ENCODE assay signal across 18 mouse cellular contexts in genomic region chr6:30135590-30135989, GRCm38 (mm10).
A peak's percentile ranks its signal among the peaks of the same experiment; 100 is the strongest.
DNase-seq lines count a peak whose midpoint lies in the region; ATAC-seq and TF ChIP-seq lines count a peak whose summit lies in the region.
"Had no signal": no experiment of that assay in that cellular context is flagged by ENCODE, and none has a peak within 500 bp of the region (broad histone marks: within the 10 kb centered on the region; RNA-seq: fewer than 3 reads in every experiment).

No protein-coding gene starts in this region.

- H3K4me1 ChIP-seq in G1E (ENCODE audit: insufficient read depth, low read depth, low read length): peaks cover 19% of the 10 kb centered on the region
- H3K4me1 ChIP-seq in embryonic facial prominence, embryonic 11.5 days (ENCODE audit: control insufficient read depth, insufficient read depth, low read length): no peaks in the 10 kb centered on the region
- H3K4me1 ChIP-seq in liver, embryonic 16.5 days (ENCODE audit: control insufficient read depth, low read depth, low read length): peaks cover 5% of the 10 kb centered on the region; the same call in 1 of the 2 replicates
- H3K4me1 ChIP-seq: forebrain, embryonic 12.5 days; midbrain, embryonic 13.5 days had no signal

- no peak overlapping the region for H3K27ac ChIP-seq in embryonic facial prominence, embryonic 11.5 days (replicated peaks; ENCODE audit: low read depth, low read length)
- H3K27ac ChIP-seq in liver, embryonic 16.5 days (ENCODE audit: low read length): no peak overlapping the region
- H3K27ac ChIP-seq: forebrain, embryonic 12.5 days; midbrain, embryonic 13.5 days had no signal

- DNase-seq in 416B (ENCODE audit: low read depth) (peak; percentile 84), G1E (ENCODE audit: low spot score) (peak; percentile 48)
- peak; percentile 6 for DNase-seq in embryonic facial prominence, embryonic 11.5 days (ENCODE audit: low spot score)
- no peak for DNase-seq in left cerebral cortex, postnatal 14 days (ENCODE audit: low spot score in 2 of 2)
- no peak for DNase-seq in lung, postnatal 4 days
- no peak for DNase-seq in right cerebral cortex, postnatal 4 days
- DNase-seq: adrenal gland, postnatal 14 days; cerebellum, adult 8-10 months; gastrocnemius, postnatal 25 days; kidney, adult 18-20 months; kidney, postnatal 36 days; layer of hippocampus, adult 9-11 months; lung, postnatal 14 days; thymus, adult 18-20 months had no signal

- intact Hi-C loops in left cerebral cortex, postnatal 14 days (cut with DNase I): no loop called here

- no peaks in the 10 kb centered on the region for H3K9me3 ChIP-seq in G1E (replicated peaks)
- no peaks in the 10 kb centered on the region for H3K9me3 ChIP-seq in embryonic facial prominence, embryonic 11.5 days (replicated peaks; ENCODE audit: control insufficient read depth, low read length)
- H3K9me3 ChIP-seq in liver, embryonic 16.5 days (replicated peaks; ENCODE audit: control insufficient read depth, low read length): no peaks in the 10 kb centered on the region
- H3K9me3 ChIP-seq: forebrain, embryonic 12.5 days; midbrain, embryonic 13.5 days had no signal

- no peak overlapping the region for H3K9ac ChIP-seq in embryonic facial prominence, embryonic 11.5 days (replicated peaks; ENCODE audit: low read length)
- no peak overlapping the region for H3K9ac ChIP-seq in liver, embryonic 16.5 days (ENCODE audit: low read depth, low read length)
- H3K9ac ChIP-seq: forebrain, embryonic 12.5 days; midbrain, embryonic 13.5 days had no signal

- no peak for TF ChIP-seq CTCF in G1E (IDR thresholded peaks at IDR 0.05; ENCODE audit: low read depth, low read length)

- ATAC-seq in G1E (ENCODE audit: extremely low read depth, insufficient number of reproducible peaks, low FRiP score, poor library complexity, severe bottlenecking): peak; percentile 63
- no peak for ATAC-seq in embryonic facial prominence, embryonic 11.5 days (replicated peaks; ENCODE audit: insufficient number of reproducible peaks, low FRiP score, low TSS enrichment, low read depth)
- peak; percentile 19; the same call in 1 of the 2 replicates for ATAC-seq in liver, embryonic 16.5 days (ENCODE audit: low read depth)
- ATAC-seq: midbrain, embryonic 13.5 days had no signal

- H3K27me3 ChIP-seq in G1E (ENCODE audit: insufficient read depth, low read length): no peaks in the 10 kb centered on the region
- no peaks in the 10 kb centered on the region for H3K27me3 ChIP-seq in embryonic facial prominence, embryonic 11.5 days (ENCODE audit: control insufficient read depth, insufficient read depth, low read length)
- no peaks in the 10 kb centered on the region for H3K27me3 ChIP-seq in liver, embryonic 16.5 days (ENCODE audit: control insufficient read depth, insufficient read depth, low read depth, low read length)
- H3K27me3 ChIP-seq: forebrain, embryonic 12.5 days; midbrain, embryonic 13.5 days had no signal

- WGBS in embryonic facial prominence, embryonic 11.5 days: 55% methylated on average over 3 of the region's 3 CpGs
- 16% methylated on average over 3 of the region's 3 CpGs for WGBS in liver, embryonic 16.5 days (ENCODE audit: insufficient replicate concordance)

- peaks cover 87% of the 10 kb centered on the region for H3K36me3 ChIP-seq in G1E (replicated peaks)
- H3K36me3 ChIP-seq in embryonic facial prominence, embryonic 11.5 days (replicated peaks; ENCODE audit: control insufficient read depth, insufficient read depth, low read depth, low read length): no peaks in the 10 kb centered on the region; the same call in 1 of the 2 replicates
- peaks cover 9% of the 10 kb centered on the region for H3K36me3 ChIP-seq in liver, embryonic 16.5 days (ENCODE audit: control insufficient read depth, insufficient read depth)

- H3K4me2 ChIP-seq in embryonic facial prominence, embryonic 11.5 days (ENCODE audit: low read depth, low read length): no peak overlapping the region
- no peak overlapping the region for H3K4me2 ChIP-seq in liver, embryonic 16.5 days (ENCODE audit: low read depth, low read length)
- H3K4me2 ChIP-seq: forebrain, embryonic 12.5 days; heart, embryonic 11.5 days; midbrain, embryonic 13.5 days had no signal

- H3K4me3 ChIP-seq in G1E (ENCODE audit: low read depth, low read length): no peak overlapping the region
- H3K4me3 ChIP-seq in embryonic facial prominence, embryonic 11.5 days (ENCODE audit: low read depth, low read length): no peak overlapping the region
- H3K4me3 ChIP-seq in liver, embryonic 16.5 days (ENCODE audit: low read depth, low read length): no peak overlapping the region
- H3K4me3 ChIP-seq: forebrain, embryonic 12.5 days; midbrain, embryonic 13.5 days had no signal

Comparison
In these comparisons a context has a peak if more than half of its experiments do, and no peak if none do; other contexts are left out.
1. DNase-seq: peak in 416B (single experiment), G1E (single experiment) and embryonic facial prominence, embryonic 11.5 days (single experiment); none in left cerebral cortex, postnatal 14 days (0 of 2), lung, postnatal 4 days (0 of 2) and right cerebral cortex, postnatal 4 days (single experiment).